Mouse (Mus musculus): Measurements from ENCODE around the gene Sez6l. TPM values are rescaled to one million over a fixed set of nuclear protein-coding genes. Genes with fewer than 3 reads are reported as not detected.

The Sez6l gene
- polyA plus RNA-seq, 1 experiment from 2014 or later = 0.01 TPM

- 30% methylated on average over 3 of the region's 3 CpGs for WGBS (ENCODE audit: insufficient replicate concordance)
- Histone ChIP-seq H3K27ac (ENCODE audit: low read length) (no peak overlapping the region), H3K9ac (ENCODE audit: low read depth, low read length) (no peak overlapping the region), H3K36me3 (ENCODE audit: control insufficient read depth, insufficient read depth) (no peaks in the 10 kb centered on the region), H3K4me2 (ENCODE audit: low read depth, low read length) (no peak overlapping the region), H3K4me1 (ENCODE audit: control insufficient read depth, low read depth, low read length) (no peaks in the 10 kb centered on the region), H3K4me3 (ENCODE audit: low read depth, low read length) (no peak overlapping the region), H3K27me3 (ENCODE audit: control insufficient read depth, insufficient read depth, low read depth, low read length) (no peaks in the 10 kb centered on the region), H3K9me3 (replicated peaks; ENCODE audit: control insufficient read depth, low read length) (no peaks in the 10 kb centered on the region)
- ATAC-seq (ENCODE audit: low read depth) = no peak
Observed at GRCm38 (mm10) chr5:112406017-112406416, 171.0 kb downstream of the Sez6l start.

- WGBS (ENCODE audit: insufficient replicate concordance) = 45% methylated on average over 3 of the region's 3 CpGs
- no peak for ATAC-seq (ENCODE audit: low read depth)
- Histone ChIP-seq H3K9ac (ENCODE audit: low read depth, low read length) (no peak overlapping the region), H3K36me3 (ENCODE audit: control insufficient read depth, insufficient read depth) (no peaks in the 10 kb centered on the region), H3K4me1 (ENCODE audit: control insufficient read depth, low read depth, low read length) (no peaks in the 10 kb centered on the region), H3K27ac (ENCODE audit: low read length) (no peak overlapping the region), H3K4me2 (ENCODE audit: low read depth, low read length) (no peak overlapping the region), H3K4me3 (ENCODE audit: low read depth, low read length) (no peak overlapping the region), H3K27me3 (ENCODE audit: control insufficient read depth, insufficient read depth, low read depth, low read length) (no peaks in the 10 kb centered on the region), H3K9me3 (replicated peaks; ENCODE audit: control insufficient read depth, low read length) (no peaks in the 10 kb centered on the region)
Observed at GRCm38 (mm10) chr5:112402437-112402836, 174.5 kb downstream of the Sez6l start.

GRCm38 (mm10) chr5:112399284-112399683 lies 177.7 kb downstream of the Sez6l start:
- Histone ChIP-seq H3K36me3 (ENCODE audit: control insufficient read depth, insufficient read depth) (no peaks in the 10 kb centered on the region), H3K4me1 (ENCODE audit: control insufficient read depth, low read depth, low read length) (no peaks in the 10 kb centered on the region), H3K4me2 (ENCODE audit: low read depth, low read length) (no peak overlapping the region), H3K9ac (ENCODE audit: low read depth, low read length) (no peak overlapping the region), H3K27ac (ENCODE audit: low read length) (no peak overlapping the region), H3K9me3 (replicated peaks; ENCODE audit: control insufficient read depth, low read length) (no peaks in the 10 kb centered on the region), H3K27me3 (ENCODE audit: control insufficient read depth, insufficient read depth, low read depth, low read length) (peaks cover 19% of the 10 kb centered on the region), H3K4me3 (ENCODE audit: low read depth, low read length) (no peak overlapping the region)
- no peak for ATAC-seq (ENCODE audit: low read depth)
- 56% methylated on average over 10 of the region's 10 CpGs for WGBS (ENCODE audit: insufficient replicate concordance)

GRCm38 (mm10) chr5:112396066-112396465 lies 180.9 kb downstream of the Sez6l start:
- Histone ChIP-seq H3K9ac (ENCODE audit: low read depth, low read length) (no peak overlapping the region), H3K4me1 (ENCODE audit: control insufficient read depth, low read depth, low read length) (no peaks in the 10 kb centered on the region), H3K9me3 (replicated peaks; ENCODE audit: control insufficient read depth, low read length) (no peaks in the 10 kb centered on the region), H3K36me3 (ENCODE audit: control insufficient read depth, insufficient read depth) (no peaks in the 10 kb centered on the region), H3K4me3 (ENCODE audit: low read depth, low read length) (no peak overlapping the region), H3K4me2 (ENCODE audit: low read depth, low read length) (no peak overlapping the region), H3K27me3 (ENCODE audit: control insufficient read depth, insufficient read depth, low read depth, low read length) (peaks cover 45% of the 10 kb centered on the region), H3K27ac (ENCODE audit: low read length) (no peak overlapping the region)
- WGBS (ENCODE audit: insufficient replicate concordance) = 74% methylated on average over 18 of the region's 18 CpGs
- ATAC-seq (ENCODE audit: low read depth) = no peak

- H3K4me2 ChIP-seq (ENCODE audit: low read depth, low read length) = peak within 1 kb of the TSS; percentile 41; the same call in 1 of the 2 replicates
- H3K27ac ChIP-seq (ENCODE audit: low read length) = no peak within 1 kb of the TSS
- ATAC-seq (ENCODE audit: low read depth) = no peak
- no peaks in the 10 kb centered on the region for H3K9me3 ChIP-seq (replicated peaks; ENCODE audit: control insufficient read depth, low read length)
- H3K9ac ChIP-seq (ENCODE audit: low read depth, low read length) = no peak within 1 kb of the TSS
- H3K36me3 ChIP-seq (ENCODE audit: control insufficient read depth, insufficient read depth) = no peaks in the 10 kb centered on the region
- peaks cover 45% of the 10 kb centered on the region for H3K27me3 ChIP-seq (ENCODE audit: control insufficient read depth, insufficient read depth, low read depth, low read length)
- H3K4me1 ChIP-seq (ENCODE audit: control insufficient read depth, low read depth, low read length) = no peaks in the 10 kb centered on the region
- 6% methylated on average over 32 of the region's 67 CpGs for WGBS (ENCODE audit: insufficient replicate concordance)
- H3K4me3 ChIP-seq (ENCODE audit: low read depth, low read length) = peak within 1 kb of the TSS; percentile 41
Observed at GRCm38 (mm10) chr5:112394779-112395443, 182.1 kb downstream of the Sez6l start, which contains the start of gene Asphd2. Gene Asphd2, minus strand, starts transcription at chr5:112394866.

GRCm38 (mm10) chr5:112394415-112394763 lies 182.6 kb downstream of the Sez6l start:
- no peak for ATAC-seq (ENCODE audit: low read depth)
- Histone ChIP-seq H3K27ac (ENCODE audit: low read length) (no peak overlapping the region), H3K4me2 (ENCODE audit: low read depth, low read length) (peak overlapping the region; percentile 41; the same call in 1 of the 2 replicates), H3K36me3 (ENCODE audit: control insufficient read depth, insufficient read depth) (no peaks in the 10 kb centered on the region), H3K4me3 (ENCODE audit: low read depth, low read length) (peak overlapping the region; percentile 41), H3K9me3 (replicated peaks; ENCODE audit: control insufficient read depth, low read length) (no peaks in the 10 kb centered on the region), H3K4me1 (ENCODE audit: control insufficient read depth, low read depth, low read length) (no peaks in the 10 kb centered on the region), H3K27me3 (ENCODE audit: control insufficient read depth, insufficient read depth, low read depth, low read length) (peaks cover 45% of the 10 kb centered on the region), H3K9ac (ENCODE audit: low read depth, low read length) (no peak overlapping the region)
- 2% methylated on average over 19 of the region's 28 CpGs for WGBS (ENCODE audit: insufficient replicate concordance)

- H3K9me3 ChIP-seq (replicated peaks; ENCODE audit: control insufficient read depth, low read length) = no peaks in the 10 kb centered on the region
- no peak overlapping the region for H3K27ac ChIP-seq (ENCODE audit: low read length)
- H3K36me3 ChIP-seq (ENCODE audit: control insufficient read depth, insufficient read depth) = no peaks in the 10 kb centered on the region
- H3K9ac ChIP-seq (ENCODE audit: low read depth, low read length) = no peak overlapping the region
- peaks cover 45% of the 10 kb centered on the region for H3K27me3 ChIP-seq (ENCODE audit: control insufficient read depth, insufficient read depth, low read depth, low read length)
- H3K4me3 ChIP-seq (ENCODE audit: low read depth, low read length) = no peak overlapping the region
- H3K4me2 ChIP-seq (ENCODE audit: low read depth, low read length) = no peak overlapping the region
- ATAC-seq (ENCODE audit: low read depth) = no peak
- no peaks in the 10 kb centered on the region for H3K4me1 ChIP-seq (ENCODE audit: control insufficient read depth, low read depth, low read length)
- 15% methylated on average over 18 of the region's 18 CpGs for WGBS (ENCODE audit: insufficient replicate concordance)
Observed at GRCm38 (mm10) chr5:112393741-112394414, 183.1 kb downstream of the Sez6l start.

GRCm38 (mm10) chr5:112391676-112392323 lies 185.2 kb downstream of the Sez6l start:
- Histone ChIP-seq H3K27ac (ENCODE audit: low read length) (no peak overlapping the region), H3K9me3 (replicated peaks; ENCODE audit: control insufficient read depth, low read length) (no peaks in the 10 kb centered on the region), H3K36me3 (ENCODE audit: control insufficient read depth, insufficient read depth) (no peaks in the 10 kb centered on the region), H3K27me3 (ENCODE audit: control insufficient read depth, insufficient read depth, low read depth, low read length) (peaks cover 45% of the 10 kb centered on the region), H3K9ac (ENCODE audit: low read depth, low read length) (no peak overlapping the region), H3K4me3 (ENCODE audit: low read depth, low read length) (no peak overlapping the region), H3K4me2 (ENCODE audit: low read depth, low read length) (no peak overlapping the region), H3K4me1 (ENCODE audit: control insufficient read depth, low read depth, low read length) (no peaks in the 10 kb centered on the region)
- ATAC-seq (ENCODE audit: low read depth) = no peak
- 53% methylated on average over 27 of the region's 27 CpGs for WGBS (ENCODE audit: insufficient replicate concordance)

GRCm38 (mm10) chr5:112391002-112391401 lies 186.0 kb downstream of the Sez6l start:
- H3K4me1 ChIP-seq (ENCODE audit: control insufficient read depth, low read depth, low read length) = no peaks in the 10 kb centered on the region
- no peak overlapping the region for H3K4me3 ChIP-seq (ENCODE audit: low read depth, low read length)
- no peaks in the 10 kb centered on the region for H3K36me3 ChIP-seq (ENCODE audit: control insufficient read depth, insufficient read depth)
- WGBS (ENCODE audit: insufficient replicate concordance) = 54% methylated on average over 16 of the region's 16 CpGs
- ATAC-seq (ENCODE audit: low read depth) = no peak
- no peak overlapping the region for H3K9ac ChIP-seq (ENCODE audit: low read depth, low read length)
- no peak overlapping the region for H3K27ac ChIP-seq (ENCODE audit: low read length)
- no peaks in the 10 kb centered on the region for H3K9me3 ChIP-seq (replicated peaks; ENCODE audit: control insufficient read depth, low read length)
- H3K4me2 ChIP-seq (ENCODE audit: low read depth, low read length) = no peak overlapping the region
- H3K27me3 ChIP-seq (ENCODE audit: control insufficient read depth, insufficient read depth, low read depth, low read length) = peaks cover 43% of the 10 kb centered on the region
